Mouse (Mus musculus): ENCODE results near the gene A630089N07Rik.

A630089N07Rik gene

DNA sequence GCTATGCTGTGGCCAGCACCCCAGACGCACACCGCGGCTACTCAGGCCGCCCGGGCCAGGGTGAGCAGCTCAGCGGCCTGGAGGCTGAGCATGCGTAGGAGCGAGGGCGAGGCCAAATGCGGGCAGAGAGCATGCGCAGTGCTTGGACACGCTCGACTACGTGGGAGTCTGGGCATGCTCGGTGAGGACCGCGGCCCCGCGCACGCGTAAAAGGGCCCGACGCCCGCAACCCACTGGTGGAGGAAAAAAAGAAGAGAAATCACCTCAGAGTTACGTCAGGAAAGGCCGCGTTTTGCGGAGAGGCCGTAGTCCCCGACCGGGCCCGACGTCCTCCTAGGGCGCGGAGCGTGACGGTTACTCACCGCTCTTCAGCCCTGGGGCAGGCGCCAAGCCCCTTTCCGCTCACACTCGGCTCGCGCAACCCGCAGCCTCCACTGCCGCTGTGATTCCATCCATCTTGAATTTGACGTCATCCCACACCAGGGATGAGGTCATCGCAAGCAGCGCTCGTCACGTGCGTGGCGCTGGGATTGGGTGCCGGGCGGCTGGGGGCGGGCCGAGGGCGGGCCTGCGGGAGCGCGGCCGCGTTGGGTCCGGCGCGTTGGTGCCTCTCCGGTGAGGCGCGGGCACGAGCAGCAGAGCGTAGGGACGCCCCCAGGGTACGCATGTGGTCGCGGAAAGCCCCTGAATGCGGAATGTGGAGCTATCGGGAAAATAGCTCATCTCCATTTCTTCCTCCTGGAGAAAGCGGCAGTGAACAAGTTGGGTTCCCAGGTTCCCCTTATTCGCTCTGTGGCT lies 119.9 kb downstream of the A630089N07Rik start, which contains the start of the genes C2cd2 and Zbtb21:
TSS of gene C2cd2 (minus strand) at position 448 of the 798 bp plus-strand sequence.
TSS of gene Zbtb21 (minus strand) at position 472 of the 798 bp plus-strand sequence.
- DNase-seq (ENCODE audit: inconsistent ontology term), result peak; percentile 98

DNA sequence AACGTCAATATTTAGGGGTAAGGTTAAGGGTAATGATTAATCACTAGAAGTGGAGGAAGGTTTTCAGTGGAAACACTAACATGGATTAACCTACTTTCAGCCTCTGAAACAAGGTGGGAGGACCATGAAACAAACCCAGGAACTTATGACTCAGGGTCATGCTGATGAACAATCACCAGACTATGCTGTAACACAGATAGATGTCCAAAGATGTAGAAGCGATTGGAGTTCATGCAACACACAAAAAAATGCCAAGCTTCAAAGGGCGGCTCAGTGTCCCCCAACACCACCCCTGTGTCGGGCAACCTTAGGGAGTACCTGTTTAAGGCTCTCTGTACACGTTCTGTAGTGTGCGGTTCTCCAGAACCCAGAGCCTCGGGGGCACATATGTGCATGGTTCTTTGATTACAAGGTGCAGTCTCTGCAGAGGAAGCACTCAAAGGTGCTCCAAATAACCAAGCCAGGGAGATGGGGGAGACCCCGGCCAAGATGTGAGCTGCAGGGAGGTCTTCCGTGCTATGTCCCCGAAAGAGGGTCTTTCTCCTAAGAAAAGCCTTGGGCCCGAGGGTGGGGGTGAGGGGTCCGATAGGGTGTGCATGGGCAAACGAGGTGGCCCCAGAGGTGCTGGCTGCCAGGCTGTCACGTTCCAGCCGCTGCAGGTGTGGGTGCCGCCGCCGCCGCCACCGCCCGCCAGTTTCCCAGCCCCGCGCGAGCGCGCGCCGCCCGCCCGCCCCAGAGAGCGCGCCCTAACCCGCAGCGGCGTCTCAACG lies 120.7 kb downstream of the A630089N07Rik start:
- DNase-seq (ENCODE audit: inconsistent ontology term), result peak; percentile 60

DNA sequence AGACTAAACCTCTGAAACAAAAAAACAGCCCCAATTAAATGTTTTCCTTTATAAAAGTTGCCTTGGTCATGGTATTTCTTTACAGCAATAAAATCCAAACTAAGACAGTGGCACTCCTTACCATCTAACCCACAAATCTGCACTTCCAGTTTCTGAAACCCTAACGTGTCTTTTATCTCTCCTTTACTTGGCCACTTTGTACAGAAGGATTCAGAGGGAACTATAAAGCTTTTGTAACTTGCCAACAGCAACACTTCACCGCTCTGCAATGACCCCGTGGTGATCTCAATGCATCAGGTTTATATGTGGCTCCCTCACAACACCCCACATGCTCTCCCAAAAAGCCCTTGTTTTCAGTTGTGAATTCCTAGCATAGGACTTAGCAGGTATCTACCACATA lies 121.9 kb downstream of the A630089N07Rik start:
- no peak for DNase-seq (ENCODE audit: inconsistent ontology term)

DNA sequence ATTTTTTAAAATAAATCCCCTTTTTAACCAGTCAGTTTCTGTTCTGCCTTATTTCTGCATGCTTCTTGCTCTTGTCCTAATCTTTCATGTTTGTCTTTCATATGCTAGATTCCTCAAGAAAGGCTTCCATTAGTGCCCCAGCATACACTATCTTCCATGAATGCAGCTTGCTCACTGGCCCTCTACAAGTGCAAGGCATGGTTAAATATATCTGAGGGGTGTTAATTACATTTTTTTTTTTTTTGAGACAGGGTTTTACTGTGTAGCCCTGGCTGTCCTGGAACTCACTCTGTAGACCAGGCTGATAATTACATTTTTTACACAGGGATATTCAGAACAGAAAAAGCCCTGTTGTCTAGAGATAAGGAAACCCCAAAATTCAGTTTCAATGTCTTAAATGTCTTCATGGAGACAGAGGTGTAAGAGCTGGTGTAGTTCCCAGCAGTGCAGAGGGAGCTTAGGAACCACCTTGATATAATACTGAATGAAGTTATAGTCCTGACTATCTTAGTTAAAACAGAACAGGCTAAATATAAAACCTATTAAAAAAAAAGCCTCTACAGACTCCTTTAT lies 123.8 kb downstream of the A630089N07Rik start:
- no peak for DNase-seq (ENCODE audit: inconsistent ontology term)

DNA sequence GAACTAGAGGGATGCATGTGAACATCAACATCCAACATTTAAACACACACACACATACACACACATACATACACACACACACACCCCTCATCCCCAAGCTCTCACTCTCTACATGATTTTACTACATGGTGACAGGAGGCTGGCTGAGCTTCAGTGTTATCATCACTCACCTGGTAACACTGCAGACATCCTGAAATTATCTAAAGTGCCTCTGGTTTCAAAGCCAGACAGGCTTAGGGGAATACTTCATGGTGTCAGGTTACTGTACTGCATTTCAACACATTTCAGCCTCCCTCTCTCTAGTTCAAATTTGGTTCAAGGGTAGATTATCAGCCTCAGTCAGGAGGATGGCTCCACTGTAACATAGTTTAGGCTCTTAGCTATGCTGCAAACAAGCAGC lies 124.6 kb downstream of the A630089N07Rik start:
- no peak for DNase-seq (ENCODE audit: inconsistent ontology term)

DNA sequence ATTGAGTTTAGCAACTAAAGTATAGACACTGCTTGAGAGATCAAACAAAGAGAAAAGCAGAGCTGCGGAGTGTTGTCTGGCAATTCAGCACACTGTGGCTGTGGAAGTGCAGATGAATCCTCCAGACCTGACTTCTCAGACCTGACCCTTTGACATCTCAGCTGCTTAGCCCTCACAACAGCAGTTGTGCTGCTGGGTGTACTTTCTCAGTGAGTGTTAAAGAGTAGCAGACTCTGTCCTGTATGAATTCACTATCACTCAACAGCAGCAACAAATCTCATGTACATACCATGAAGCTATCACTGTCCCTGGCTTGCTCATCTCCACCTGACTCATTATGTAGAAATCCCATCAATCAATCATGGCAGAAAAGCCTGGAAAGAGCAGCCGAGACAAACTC lies 126.2 kb downstream of the A630089N07Rik start:
- DNase-seq (ENCODE audit: inconsistent ontology term), result no peak

DNA sequence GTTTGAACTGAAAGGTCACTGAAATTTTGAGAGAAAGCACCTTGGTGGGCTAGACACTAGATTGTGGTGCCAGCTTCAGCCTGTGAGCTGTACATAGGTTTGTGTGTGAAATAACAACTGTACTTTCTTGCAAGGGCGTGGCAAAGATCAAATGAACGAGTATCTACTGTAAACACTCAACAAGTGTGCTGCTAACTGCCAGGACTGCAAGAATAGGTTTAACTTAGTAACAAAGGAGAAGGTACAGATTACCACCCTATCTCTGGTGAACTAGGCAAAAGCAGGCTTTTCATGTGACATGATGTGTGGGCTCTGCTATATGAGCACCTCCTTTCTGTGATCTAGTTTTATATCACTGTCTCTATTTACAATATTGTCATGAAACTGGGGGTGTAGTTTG lies 128.9 kb downstream of the A630089N07Rik start:
- no peak for DNase-seq (ENCODE audit: inconsistent ontology term)

DNA sequence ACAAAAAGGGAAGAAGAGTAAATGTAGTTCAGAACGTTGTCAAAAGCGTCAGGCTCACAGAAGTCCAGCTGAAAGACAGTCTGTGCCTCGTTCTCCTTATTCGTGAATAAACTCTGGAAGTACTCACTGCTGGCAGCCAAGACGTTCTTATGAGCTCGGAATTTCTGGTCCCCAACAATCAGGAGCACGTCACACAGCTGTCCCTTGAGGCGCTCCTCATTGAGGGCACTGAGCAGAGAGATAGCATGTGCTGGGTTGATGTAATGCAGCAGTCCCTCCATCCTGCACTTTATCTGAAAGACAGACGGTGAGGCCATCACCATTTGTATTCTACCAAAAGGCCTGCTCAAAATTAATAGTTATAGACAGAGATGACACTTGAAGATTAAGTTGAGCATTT lies 129.4 kb downstream of the A630089N07Rik start:
- DNase-seq (ENCODE audit: inconsistent ontology term), result no peak

DNA sequence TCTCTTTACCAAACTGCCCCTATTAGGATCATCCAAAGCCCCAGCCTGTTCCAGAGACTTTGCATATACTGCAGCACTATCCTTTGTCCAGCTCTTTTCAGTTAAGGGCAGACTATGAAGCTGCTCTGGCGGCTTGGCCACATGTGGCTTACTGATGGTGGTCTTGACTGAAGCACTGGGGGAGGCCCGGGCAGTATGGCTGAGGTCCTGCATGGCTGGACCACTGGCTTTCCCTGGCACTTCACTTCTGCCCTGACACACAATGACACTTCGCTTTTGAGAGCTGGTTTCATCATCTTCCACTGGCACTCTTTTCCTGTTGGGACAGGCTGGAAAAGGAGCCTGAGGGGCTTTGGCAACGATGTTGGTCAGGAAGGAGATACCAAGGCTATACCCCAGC lies 129.9 kb downstream of the A630089N07Rik start:
- DNase-seq (ENCODE audit: inconsistent ontology term), result no peak
